Mouse (Mus musculus): ENCODE data around the gene Dpagt1.
"Not testable (repeated sequence)": the region's sequence is repeated elsewhere in the genome, so short reads cannot be mapped to it uniquely, and the experiment has no call there.

DNA sequence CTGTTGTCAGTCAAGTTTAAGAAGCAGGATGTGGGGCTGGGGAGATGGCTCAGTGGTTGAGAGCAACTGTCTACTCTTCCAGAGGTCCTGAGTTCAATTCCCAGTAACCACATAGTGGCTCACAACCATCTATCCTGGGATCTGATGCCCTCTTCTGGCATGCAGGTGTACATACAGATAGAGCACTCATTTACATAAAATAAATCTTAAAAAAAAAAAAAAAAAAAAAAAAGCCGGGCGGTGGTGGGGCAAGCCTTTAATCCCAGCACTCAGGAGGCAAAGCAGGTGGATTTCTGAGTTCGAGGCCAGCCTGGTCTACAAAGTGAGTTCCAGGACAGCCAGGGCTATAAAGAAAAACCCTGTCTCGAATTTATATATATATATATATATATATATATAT is 2.2 kb upstream of the Dpagt1 start:
- not testable (repeated sequence) for TF ChIP-seq CTCF (IDR thresholded peaks at IDR 0.05; ENCODE audit: low read depth, low read length); POLR2A (IDR thresholded peaks at IDR 0.05; ENCODE audit: extremely low read depth, insufficient read depth, low read length)

All from liver, adult 2 months (tissue).